Mouse (Mus musculus): ENCODE measurements around the gene Grip1. TPM values are rescaled to one million over a fixed set of nuclear protein-coding genes. Genes with fewer than 3 reads are reported as not detected.

The Grip1 gene
- polyA plus RNA-seq, 1 experiment from 2014 or later = 4.1 TPM

DNA sequence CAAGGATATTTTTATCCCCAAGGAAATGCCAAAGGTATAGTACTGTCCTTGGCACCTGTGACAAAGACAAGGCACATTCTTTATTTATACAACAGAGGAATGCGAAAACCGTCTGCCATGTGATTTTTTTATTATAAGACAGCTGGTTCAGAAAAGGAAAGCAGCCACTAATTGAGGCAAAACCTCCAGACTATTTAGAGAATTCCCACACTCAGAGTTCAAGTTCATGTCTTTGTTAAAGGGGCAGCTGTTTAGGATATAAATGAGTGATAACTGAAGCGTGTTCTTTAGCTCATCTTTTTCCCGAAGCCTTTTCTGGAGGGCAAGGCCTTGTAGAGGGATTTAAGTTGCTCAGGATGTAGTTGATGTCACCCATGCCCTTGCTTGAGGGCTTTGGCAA lies 126.4 kb downstream of the Grip1 start:
- H3K9me3 ChIP-seq (replicated peaks) = no peaks in the 10 kb centered on the region
- H3K4me3 ChIP-seq (replicated peaks) = no peak overlapping the region
- ATAC-seq (replicated peaks; ENCODE audit: low FRiP score) = no peak
- peaks cover 3% of the 10 kb centered on the region; the same call in 1 of the 2 replicates for H3K4me1 ChIP-seq
- no peak overlapping the region for H3K27ac ChIP-seq
- no peak overlapping the region for H3K4me2 ChIP-seq
- WGBS = 51% methylated on average over 4 of the region's 4 CpGs
- H3K36me3 ChIP-seq = no peaks in the 10 kb centered on the region
- no peaks in the 10 kb centered on the region for H3K27me3 ChIP-seq
- no peak overlapping the region for H3K9ac ChIP-seq

DNA sequence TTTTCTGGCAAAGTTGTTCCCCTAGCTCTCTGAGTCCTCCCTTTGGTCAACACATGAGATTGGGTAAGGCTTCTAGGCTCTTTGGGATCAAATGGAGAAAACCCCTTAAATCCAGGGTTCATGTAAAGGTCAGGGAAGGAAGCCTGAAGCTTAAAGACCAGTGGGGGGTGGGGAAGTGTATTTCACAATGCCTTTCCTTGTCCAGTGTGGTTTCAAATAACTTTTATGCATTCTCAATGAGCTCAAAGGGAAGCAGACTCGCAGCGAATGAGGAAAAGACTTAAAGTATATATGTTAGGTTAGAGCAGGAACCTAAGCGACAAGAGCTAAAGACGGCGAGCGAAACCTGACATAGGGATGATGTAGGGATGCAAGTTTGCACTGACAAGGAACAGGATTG lies 131.0 kb downstream of the Grip1 start:
- ATAC-seq (replicated peaks; ENCODE audit: low FRiP score) = no peak
- 67% methylated on average over 6 of the region's 6 CpGs for WGBS

DNA sequence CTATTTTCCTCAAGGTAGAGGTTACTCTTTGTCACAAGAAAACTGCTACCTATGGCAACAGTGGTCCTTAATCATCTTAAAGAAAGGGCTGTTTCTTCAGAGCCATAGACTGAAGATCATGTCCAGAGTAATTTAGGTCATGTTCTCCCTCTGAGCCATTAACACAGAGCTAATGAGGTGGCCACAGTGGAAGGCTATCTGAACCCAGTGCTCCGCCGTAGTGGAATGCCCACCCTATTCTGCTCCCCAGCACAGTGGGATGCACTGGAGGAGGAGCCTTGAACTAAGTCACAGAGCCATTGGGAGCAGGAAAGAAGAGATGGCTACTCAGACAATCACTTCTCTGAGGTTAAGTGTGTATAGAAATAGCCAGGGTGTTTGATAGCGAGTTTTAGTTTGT lies 133.3 kb downstream of the Grip1 start:
- no peaks in the 10 kb centered on the region for H3K9me3 ChIP-seq (replicated peaks)
- H3K36me3 ChIP-seq = no peaks in the 10 kb centered on the region
- no peak overlapping the region for H3K9ac ChIP-seq
- peaks cover 3% of the 10 kb centered on the region; the same call in 1 of the 2 replicates for H3K4me1 ChIP-seq
- H3K4me2 ChIP-seq = no peak overlapping the region
- no peak for ATAC-seq (replicated peaks; ENCODE audit: low FRiP score)
- no peaks in the 10 kb centered on the region for H3K27me3 ChIP-seq
- H3K4me3 ChIP-seq (replicated peaks) = no peak overlapping the region
- 74% methylated on average over 3 of the region's 3 CpGs for WGBS
- no peak overlapping the region for H3K27ac ChIP-seq

More for the DNA sequence above, 131.0 kb downstream of the Grip1 start:
- Histone ChIP-seq H3K9me3 (replicated peaks) (no peaks in the 10 kb centered on the region), H3K9ac (no peak overlapping the region), H3K4me1 (peaks cover 3% of the 10 kb centered on the region; the same call in 1 of the 2 replicates), H3K4me3 (replicated peaks) (no peak overlapping the region), H3K27ac (no peak overlapping the region), H3K4me2 (no peak overlapping the region), H3K27me3 (no peaks in the 10 kb centered on the region), H3K36me3 (no peaks in the 10 kb centered on the region)

DNA sequence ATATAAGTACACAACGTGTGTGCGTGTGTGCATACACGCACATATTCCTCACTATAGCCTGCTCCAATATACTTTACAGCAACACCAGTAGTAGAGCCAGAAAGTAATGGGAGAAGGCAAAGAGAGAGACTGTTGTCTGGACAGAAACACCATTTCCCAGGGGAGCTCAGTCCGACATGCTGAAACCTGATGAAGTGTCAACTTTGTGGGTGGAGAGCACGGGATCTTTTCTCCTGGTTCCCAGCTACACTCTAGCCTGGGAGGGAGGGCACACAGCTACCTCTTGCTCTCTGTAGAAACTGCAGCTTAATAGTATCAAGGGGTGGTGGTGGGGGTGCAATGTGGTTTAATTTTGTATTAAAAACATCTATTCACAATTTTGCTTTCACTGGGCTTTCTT lies 143.2 kb downstream of the Grip1 start:
- Histone ChIP-seq H3K27me3 (no peaks in the 10 kb centered on the region), H3K4me3 (replicated peaks) (no peak overlapping the region), H3K4me1 (no peaks in the 10 kb centered on the region), H3K27ac (no peak overlapping the region), H3K4me2 (no peak overlapping the region), H3K9me3 (replicated peaks) (no peaks in the 10 kb centered on the region), H3K9ac (no peak overlapping the region), H3K36me3 (no peaks in the 10 kb centered on the region)
- ATAC-seq (replicated peaks; ENCODE audit: low FRiP score) = no peak
- WGBS = 62% methylated on average over 5 of the region's 5 CpGs

DNA sequence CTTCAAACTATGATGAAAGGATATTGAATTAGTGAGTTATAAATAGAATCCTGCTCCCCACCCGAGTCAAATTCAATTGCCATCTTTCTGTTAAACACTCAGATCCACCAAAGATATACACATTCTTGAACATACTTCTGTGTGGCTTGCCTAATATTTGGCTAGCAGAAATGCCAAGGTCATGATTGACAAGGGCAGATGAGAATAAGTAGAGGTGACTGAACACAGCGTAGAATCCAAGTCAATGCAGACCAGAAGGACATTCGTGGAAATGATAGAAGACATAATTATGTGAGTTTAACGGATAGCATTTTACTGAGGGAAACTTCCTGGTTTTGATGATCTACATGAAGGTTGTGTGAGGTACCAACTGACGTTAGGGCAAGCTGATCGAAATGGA lies 153.9 kb downstream of the Grip1 start:
- Histone ChIP-seq H3K4me3 (replicated peaks) (no peak overlapping the region), H3K4me1 (peaks cover 10% of the 10 kb centered on the region; the same call in 1 of the 2 replicates), H3K9ac (no peak overlapping the region), H3K36me3 (no peaks in the 10 kb centered on the region), H3K27ac (no peak overlapping the region), H3K4me2 (no peak overlapping the region), H3K9me3 (replicated peaks) (no peaks in the 10 kb centered on the region), H3K27me3 (no peaks in the 10 kb centered on the region)
- ATAC-seq (replicated peaks; ENCODE audit: low FRiP score) = no peak
- 85% methylated on average over 6 of the region's 6 CpGs for WGBS

DNA sequence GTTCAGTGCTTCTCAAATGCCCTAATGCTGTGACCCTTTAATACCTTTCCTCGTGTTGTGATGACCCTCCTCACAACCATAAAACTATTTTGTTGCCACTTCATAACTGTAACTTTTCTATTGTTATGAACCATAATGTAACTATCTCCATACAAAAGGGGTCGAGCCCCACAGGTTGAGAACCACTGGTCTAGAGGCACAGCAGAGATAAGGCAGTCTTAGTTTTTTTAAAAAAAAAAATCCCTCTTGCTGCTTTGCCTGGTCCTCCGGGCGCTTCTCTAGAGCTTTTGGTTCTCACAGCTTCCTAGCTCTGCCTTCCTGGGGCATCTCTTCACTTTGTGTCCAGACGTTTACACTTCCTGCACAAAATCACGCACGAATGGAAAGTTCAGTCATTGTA lies 155.4 kb downstream of the Grip1 start:
- 76% methylated on average over 7 of the region's 7 CpGs for WGBS
- Histone ChIP-seq H3K27ac (no peak overlapping the region), H3K4me1 (peaks cover 10% of the 10 kb centered on the region; the same call in 1 of the 2 replicates), H3K36me3 (no peaks in the 10 kb centered on the region), H3K4me3 (replicated peaks) (no peak overlapping the region), H3K27me3 (no peaks in the 10 kb centered on the region), H3K4me2 (no peak overlapping the region), H3K9ac (no peak overlapping the region), H3K9me3 (replicated peaks) (no peaks in the 10 kb centered on the region)
- no peak for ATAC-seq (replicated peaks; ENCODE audit: low FRiP score)

DNA sequence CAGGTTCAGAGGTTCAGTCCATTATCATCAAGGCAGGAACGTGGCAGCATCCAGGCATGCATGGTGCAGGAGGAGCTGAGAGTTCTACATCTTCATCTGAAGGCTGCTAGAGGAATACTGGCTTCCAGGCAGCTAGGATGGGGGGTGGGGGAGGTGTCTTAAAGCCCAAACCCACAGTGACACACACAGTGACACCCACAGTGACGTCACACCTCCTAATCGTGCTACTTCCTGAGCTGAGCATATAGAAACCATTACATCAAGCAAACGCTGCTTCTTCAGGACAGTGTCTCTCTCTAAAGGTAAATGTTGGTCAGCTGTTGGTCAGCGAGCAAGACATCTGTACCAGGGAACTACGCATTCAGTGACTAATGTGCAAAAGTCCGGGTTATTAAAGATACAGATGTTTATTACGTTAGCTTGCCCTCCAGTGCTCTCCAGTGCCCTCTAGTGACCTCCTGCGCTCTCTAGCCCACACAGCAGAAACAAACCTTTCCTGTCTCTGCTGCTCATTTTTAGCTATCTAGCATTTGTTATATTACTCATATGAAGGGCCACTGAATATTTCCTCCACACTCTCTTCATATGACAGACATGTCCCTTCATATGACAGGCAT lies 156.8 kb downstream of the Grip1 start:
- H3K4me3 ChIP-seq (replicated peaks) = no peak overlapping the region

DNA sequence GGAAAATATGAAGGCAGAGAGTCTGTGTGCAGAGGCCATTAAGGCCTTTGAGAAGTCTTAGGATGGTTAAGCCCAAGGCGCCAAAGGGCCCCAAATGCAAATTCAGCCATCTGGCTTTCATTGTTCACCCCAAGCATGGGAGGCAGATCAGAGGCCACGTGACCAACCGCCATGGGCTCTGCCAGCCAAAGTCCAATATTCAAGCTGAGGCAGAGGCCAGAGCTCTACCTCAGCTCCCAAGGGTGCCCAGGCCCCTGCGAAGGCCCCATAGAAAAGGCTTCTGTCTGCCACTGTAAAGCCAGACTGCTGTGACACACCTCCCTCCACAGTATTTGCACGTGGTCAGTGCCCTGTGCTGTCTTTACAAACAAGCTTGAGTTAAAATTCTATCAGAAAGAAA lies 158.4 kb downstream of the Grip1 start:
- H3K27ac ChIP-seq = no peak overlapping the region
- no peaks in the 10 kb centered on the region for H3K27me3 ChIP-seq
- H3K9ac ChIP-seq = no peak overlapping the region
- H3K9me3 ChIP-seq (replicated peaks) = no peaks in the 10 kb centered on the region
- H3K4me3 ChIP-seq (replicated peaks) = no peak overlapping the region
- peaks cover 31% of the 10 kb centered on the region for H3K4me1 ChIP-seq
- WGBS = 90% methylated on average over 5 of the region's 5 CpGs
- H3K4me2 ChIP-seq = no peak overlapping the region
- ATAC-seq (replicated peaks; ENCODE audit: low FRiP score) = no peak
- no peaks in the 10 kb centered on the region for H3K36me3 ChIP-seq

More for the DNA sequence above, 156.8 kb downstream of the Grip1 start:
- H3K27me3 ChIP-seq = no peaks in the 10 kb centered on the region
- H3K9me3 ChIP-seq (replicated peaks) = no peaks in the 10 kb centered on the region
- H3K4me2 ChIP-seq = 0 out of 2 replicates have a peak overlapping the region, but pooled peaks have one; percentile 19
- H3K9ac ChIP-seq = no peak overlapping the region
- ATAC-seq (replicated peaks; ENCODE audit: low FRiP score) = no peak
- no peak overlapping the region for H3K27ac ChIP-seq
- H3K36me3 ChIP-seq = no peaks in the 10 kb centered on the region
- peaks cover 16% of the 10 kb centered on the region for H3K4me1 ChIP-seq
- 48% methylated on average over 9 of the region's 9 CpGs for WGBS

DNA sequence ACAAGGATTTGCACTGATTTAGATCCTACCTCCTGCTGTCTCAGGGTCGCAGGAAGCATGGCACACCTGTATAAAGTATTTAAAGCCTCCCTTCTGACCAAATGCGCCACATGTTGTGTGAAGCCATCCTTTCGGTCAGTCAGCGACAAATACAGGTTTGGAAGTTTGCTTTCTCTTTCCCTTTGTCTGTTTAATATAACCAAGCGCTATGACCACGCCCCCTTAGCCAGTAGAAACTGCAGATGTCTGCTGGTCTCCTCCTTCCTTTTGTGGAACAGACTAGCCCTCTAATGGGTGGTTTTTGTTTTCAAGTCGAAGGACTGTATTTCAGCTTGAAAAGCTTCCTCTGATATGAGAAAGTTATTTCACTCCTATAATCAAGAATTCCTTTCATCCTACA lies 161.1 kb downstream of the Grip1 start:
- peak overlapping the region; percentile 47 for H3K4me2 ChIP-seq
- 45% methylated on average over 7 of the region's 7 CpGs for whole genome bisulfite sequencing
- 0 out of 2 replicates have a peak, but pooled peaks have one; percentile 40 for ATAC-seq (replicated peaks; ENCODE audit: low FRiP score)
- no peaks in the 10 kb centered on the region for H3K27me3 ChIP-seq
- H3K27ac ChIP-seq = peak overlapping the region; percentile 79
- H3K36me3 ChIP-seq = no peaks in the 10 kb centered on the region
- no peaks in the 10 kb centered on the region for H3K9me3 ChIP-seq (replicated peaks)
- H3K4me1 ChIP-seq = peaks cover 31% of the 10 kb centered on the region
- no peak overlapping the region for H3K9ac ChIP-seq
- peak overlapping the region; percentile 24 for H3K4me3 ChIP-seq (replicated peaks)

DNA sequence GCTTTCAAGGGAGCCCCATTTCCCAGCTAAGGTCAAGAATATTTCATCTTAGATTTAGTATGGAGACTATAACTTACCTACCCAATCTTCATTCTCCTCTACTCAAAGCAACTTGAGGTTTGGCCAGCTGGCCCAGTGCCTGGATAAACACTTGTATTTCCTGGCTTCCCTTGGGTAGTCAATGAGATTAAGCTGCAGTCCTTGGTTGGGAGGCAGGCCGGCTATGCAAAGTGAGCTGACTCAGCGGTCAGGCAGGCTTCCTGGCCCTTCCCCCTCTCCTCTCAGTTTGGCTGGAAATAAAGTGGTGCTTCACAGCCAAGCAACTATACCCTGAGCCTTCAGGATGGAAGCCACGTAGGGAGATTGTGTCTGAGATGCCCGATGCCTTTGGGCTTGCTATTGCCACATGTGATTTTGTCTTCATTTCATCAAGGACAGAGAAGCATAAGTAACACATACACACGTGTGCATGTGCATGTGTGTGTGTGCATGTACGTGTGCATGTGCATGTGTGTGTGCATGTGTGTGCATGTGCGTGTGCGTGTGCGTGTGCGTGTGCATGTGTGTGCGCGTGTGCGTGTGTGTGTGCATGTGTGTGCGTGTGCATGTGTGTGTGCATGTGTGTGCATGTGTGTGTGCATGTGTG lies 161.7 kb downstream of the Grip1 start:
- H3K4me1 ChIP-seq = peaks cover 30% of the 10 kb centered on the region
- ATAC-seq (replicated peaks; ENCODE audit: low FRiP score) = peak; percentile 93
- H3K36me3 ChIP-seq = no peaks in the 10 kb centered on the region
- H3K4me3 ChIP-seq (replicated peaks) = no peak overlapping the region
- H3K4me2 ChIP-seq = peak overlapping the region; percentile 47
- H3K9ac ChIP-seq = no peak overlapping the region
- H3K27me3 ChIP-seq = no peaks in the 10 kb centered on the region
- no peaks in the 10 kb centered on the region for H3K9me3 ChIP-seq (replicated peaks)
- 68% methylated on average over 14 of the region's 14 CpGs for WGBS
- H3K27ac ChIP-seq = peak overlapping the region; percentile 79

DNA sequence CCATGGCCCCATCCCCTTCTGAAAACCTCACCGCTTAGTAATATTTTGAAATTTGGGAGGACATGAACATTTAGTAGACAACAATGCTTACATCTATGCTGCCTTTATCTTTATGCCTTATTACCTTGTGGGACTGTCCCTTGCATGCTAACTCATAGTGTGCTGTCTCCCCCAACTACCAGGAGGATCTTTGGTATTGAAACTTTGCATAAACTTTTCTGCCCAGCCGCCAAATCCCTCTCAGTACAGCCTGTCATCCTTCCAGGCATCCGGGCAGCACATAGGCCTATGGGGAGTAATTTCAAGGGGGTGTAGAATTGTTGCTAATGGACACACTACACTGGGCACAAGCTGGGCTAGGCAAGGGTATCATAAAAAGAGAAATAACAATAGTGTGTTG lies 162.4 kb downstream of the Grip1 start:
- no peaks in the 10 kb centered on the region for H3K27me3 ChIP-seq
- no peak overlapping the region for H3K4me3 ChIP-seq (replicated peaks)
- no peak overlapping the region for H3K4me2 ChIP-seq
- WGBS = 74% methylated on average over 3 of the region's 3 CpGs
- no peaks in the 10 kb centered on the region for H3K36me3 ChIP-seq
- no peak overlapping the region for H3K27ac ChIP-seq
- peaks cover 25% of the 10 kb centered on the region for H3K4me1 ChIP-seq
- ATAC-seq (replicated peaks; ENCODE audit: low FRiP score) = no peak
- H3K9me3 ChIP-seq (replicated peaks) = no peaks in the 10 kb centered on the region
- H3K9ac ChIP-seq = no peak overlapping the region

DNA sequence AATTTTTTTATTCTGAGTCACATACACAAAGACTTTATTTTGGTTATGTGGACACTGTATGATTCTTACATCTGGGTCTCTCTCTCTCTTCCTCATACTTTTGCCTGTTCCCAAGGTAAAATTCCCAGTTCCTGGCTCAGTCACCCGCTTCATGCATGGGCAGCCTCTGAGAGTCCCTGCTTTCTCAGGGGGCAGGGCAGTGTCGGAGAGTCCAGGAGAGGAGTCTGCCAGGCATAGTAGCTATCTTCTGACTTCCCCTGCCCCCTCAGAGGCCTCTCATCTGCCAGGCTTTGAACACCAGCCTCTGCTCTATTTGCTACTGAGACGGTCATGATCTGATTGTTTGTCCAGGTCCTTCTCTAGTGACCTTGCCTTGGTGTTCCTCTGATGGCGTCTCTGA lies 175.0 kb downstream of the Grip1 start:
- Histone ChIP-seq H3K27ac (no peak overlapping the region), H3K4me3 (replicated peaks) (no peak overlapping the region), H3K27me3 (no peaks in the 10 kb centered on the region), H3K4me2 (no peak overlapping the region), H3K9me3 (replicated peaks) (no peaks in the 10 kb centered on the region), H3K9ac (no peak overlapping the region), H3K36me3 (no peaks in the 10 kb centered on the region), H3K4me1 (peaks cover 36% of the 10 kb centered on the region)
- 31% methylated on average over 4 of the region's 4 CpGs for WGBS
- peak; percentile 80; the same call in 1 of the 2 replicates for ATAC-seq (replicated peaks; ENCODE audit: low FRiP score)
